Mouse (Mus musculus) hindbrain, embryonic 10.5 days (tissue): ENCODE measurements around the gene Dtd1. TPM values are rescaled to one million over a fixed set of nuclear protein-coding genes. Genes with fewer than 3 reads are reported as not detected.

Source experiments
- DNase-seq: peaks from one replicate; pipeline ENCODE4 v3.0.0-alpha.2; 2017; ENCODE audit warnings: low spot score
- H3K27ac ChIP-seq: fragments of 300-500 bp; sonication (generic); 2 replicates; pipeline ENCODE4 v1.5.1; 2016; ENCODE audit warnings: mild to moderate bottlenecking, moderate library complexity
- H3K27me3 ChIP-seq: fragments of 300-500 bp; sonication (generic); 2 replicates; pipeline ENCODE4 v1.6.1; 2016; ENCODE audit warnings: mild to moderate bottlenecking; ENCODE audit not compliant: poor library complexity, insufficient read depth, severe bottlenecking
- H3K36me3 ChIP-seq: fragments of 300-500 bp; sonication (generic); 2 replicates; pipeline ENCODE4 v1.6.1; 2016; ENCODE audit warnings: mild to moderate bottlenecking, moderate library complexity
- H3K4me1 ChIP-seq: fragments of 300-500 bp; sonication (generic); replicated peaks from 2 replicates; pipeline ENCODE4 v1.6.1; 2016; ENCODE audit warnings: mild to moderate bottlenecking
- H3K4me3 ChIP-seq: fragments of 300-500 bp; sonication (generic); 2 replicates; pipeline ENCODE4 v1.5.1; 2016; ENCODE audit warnings: mild to moderate bottlenecking, moderate library complexity
- H3K9me3 ChIP-seq: fragments of 300-500 bp; sonication (generic); 2 replicates; pipeline ENCODE4 v1.6.1; 2016; ENCODE audit warnings: mild to moderate bottlenecking, moderate library complexity
- WGBS: fragments of 180-500 bp; shearing (Covaris S2); methylation state at CpG from one replicate; pipeline ENCODE4 v1.1.7; 2016; 5-methylcytosine and 5-hydroxymethylcytosine counted together
- polyA plus RNA-seq: library from polyadenylated mRNA; unstranded; fragments of >200 nt; fragmentation: Nextera tagmentation; extraction: Ambion mirVana; gene quantifications from 2 replicates; pipeline ENCODE4 v1.2.1, GENCODE M21; 2016

Gene Dtd1
- polyA plus RNA-seq, 1 experiment from 2014 or later, result 27.1 TPM

- no peaks in the 10 kb centered on the region for H3K27me3 ChIP-seq
- WGBS, result 80% methylated on average over 7 of the region's 7 CpGs
- no peaks in the 10 kb centered on the region for H3K4me1 ChIP-seq
- no peaks in the 10 kb centered on the region for H3K36me3 ChIP-seq
- 0 out of 2 replicates have a peak, but pooled peaks cover 4% of the 10 kb centered on the region for H3K9me3 ChIP-seq
- H3K4me3 ChIP-seq, result no peak overlapping the region
- no peak overlapping the region for H3K27ac ChIP-seq
- no peak for DNase-seq
These were observed 164.6 kb downstream of the Dtd1 start for GRCm38 (mm10) chr2:144764116-144764788.

GRCm38 (mm10) chr2:144765219-144765618 is 165.5 kb downstream of the Dtd1 start:
- Histone ChIP-seq H3K27ac (no peak overlapping the region), H3K9me3 (0 out of 2 replicates have a peak, but pooled peaks cover 4% of the 10 kb centered on the region), H3K4me3 (no peak overlapping the region), H3K4me1 (no peaks in the 10 kb centered on the region), H3K27me3 (no peaks in the 10 kb centered on the region), H3K36me3 (no peaks in the 10 kb centered on the region)
- no peak for DNase-seq
- 95% methylated on average over 5 of the region's 5 CpGs for WGBS

DNA sequence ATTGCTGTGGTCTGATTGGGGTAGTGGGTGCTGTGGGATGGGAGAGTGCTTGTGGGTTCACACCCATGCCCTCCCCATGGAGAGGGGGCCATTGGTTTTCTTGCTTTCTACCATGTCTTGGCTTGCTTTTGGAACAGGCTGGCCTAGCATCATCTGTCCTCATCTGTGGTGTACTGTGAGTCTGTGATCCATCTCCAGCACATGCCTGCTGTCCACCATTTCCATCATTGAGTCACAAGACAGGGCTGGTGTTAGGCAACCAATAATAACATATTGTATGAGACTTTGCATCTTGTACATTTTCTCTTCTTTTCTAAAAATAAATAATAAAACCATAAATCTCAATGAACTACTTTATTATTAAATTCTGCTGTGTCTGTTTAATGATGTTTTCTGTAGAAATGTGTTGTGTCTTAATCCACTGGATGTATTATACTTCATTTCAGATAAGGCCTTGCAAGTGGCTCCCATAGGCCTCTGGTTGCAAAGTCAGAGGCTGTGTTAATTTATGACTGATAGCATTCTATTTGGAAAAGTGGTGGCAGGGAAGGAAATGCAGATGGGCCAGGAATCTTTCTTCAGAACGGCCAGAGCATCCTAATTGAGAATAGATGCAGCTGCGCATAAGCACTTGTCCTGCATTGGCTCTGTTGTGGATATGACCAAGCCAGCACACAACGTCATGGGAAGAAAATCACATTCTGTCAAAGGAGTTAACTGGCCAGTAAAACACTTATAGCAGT is 168.8 kb downstream of the Dtd1 start:
- Histone ChIP-seq H3K4me3 (no peak overlapping the region), H3K36me3 (no peaks in the 10 kb centered on the region), H3K9me3 (0 out of 2 replicates have a peak, but pooled peaks cover 4% of the 10 kb centered on the region), H3K27me3 (no peaks in the 10 kb centered on the region), H3K27ac (no peak overlapping the region), H3K4me1 (no peaks in the 10 kb centered on the region)
- DNase-seq, result no peak
- 89% methylated on average over 3 of the region's 3 CpGs for WGBS

- 88% methylated on average over 2 of the region's 2 CpGs for WGBS
- no peaks in the 10 kb centered on the region for H3K36me3 ChIP-seq
- no peak overlapping the region for H3K27ac ChIP-seq
- no peak for DNase-seq
- 0 out of 2 replicates have a peak, but pooled peaks cover 4% of the 10 kb centered on the region for H3K9me3 ChIP-seq
- no peaks in the 10 kb centered on the region for H3K4me1 ChIP-seq
- H3K27me3 ChIP-seq, result no peaks in the 10 kb centered on the region
- no peak overlapping the region for H3K4me3 ChIP-seq
These were observed 169.4 kb downstream of the Dtd1 start for GRCm38 (mm10) chr2:144769118-144769496.

DNA sequence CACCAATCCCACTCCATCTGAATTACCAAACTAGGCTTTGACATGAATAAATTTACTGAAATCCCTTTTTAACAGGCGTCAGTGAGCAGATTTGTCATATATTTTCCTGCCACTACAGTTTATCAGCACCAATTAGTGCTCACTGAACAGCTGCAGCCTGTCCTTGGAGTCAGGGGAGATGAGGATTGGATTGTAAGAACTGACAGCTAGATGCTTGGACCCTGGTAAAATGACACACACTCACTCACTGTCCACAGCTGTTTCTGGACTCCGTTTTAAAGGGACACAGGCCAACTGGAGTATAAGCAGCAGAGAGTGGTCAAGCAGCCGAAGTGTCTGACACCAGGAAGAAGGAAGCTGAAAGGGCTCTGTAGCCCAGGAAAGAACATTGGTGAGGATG is 169.9 kb downstream of the Dtd1 start:
- Histone ChIP-seq H3K27me3 (no peaks in the 10 kb centered on the region), H3K4me1 (no peaks in the 10 kb centered on the region), H3K36me3 (no peaks in the 10 kb centered on the region), H3K9me3 (0 out of 2 replicates have a peak, but pooled peaks cover 4% of the 10 kb centered on the region), H3K4me3 (no peak overlapping the region), H3K27ac (no peak overlapping the region)
- DNase-seq, result no peak
- WGBS, result 69% methylated on average over 3 of the region's 3 CpGs

DNA sequence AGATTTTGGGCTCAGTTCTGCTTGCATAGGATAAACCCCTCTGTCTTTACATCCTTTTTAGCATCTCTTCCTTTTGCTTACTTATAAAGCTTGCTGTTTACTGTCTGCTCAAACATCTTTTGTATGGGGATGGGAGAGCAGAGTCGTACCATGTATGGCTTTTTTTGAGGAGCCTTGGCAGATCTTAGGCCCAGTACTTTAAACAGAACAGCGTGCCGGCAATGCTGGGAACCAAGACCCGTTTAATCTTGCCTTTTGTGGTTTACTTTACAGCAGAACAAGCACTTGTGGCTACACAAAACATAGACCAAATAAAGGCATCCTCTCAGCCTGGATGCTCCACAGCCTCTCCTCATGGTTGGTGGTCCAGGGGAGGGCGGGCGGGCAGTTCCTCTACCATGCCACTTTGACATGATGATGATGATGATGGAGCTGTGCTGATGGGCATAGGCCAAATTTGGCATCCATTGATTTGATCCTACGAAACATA is 170.8 kb downstream of the Dtd1 start:
- Histone ChIP-seq H3K27ac (no peak overlapping the region), H3K4me1 (no peaks in the 10 kb centered on the region), H3K27me3 (no peaks in the 10 kb centered on the region), H3K9me3 (0 out of 2 replicates have a peak, but pooled peaks cover 4% of the 10 kb centered on the region), H3K36me3 (no peaks in the 10 kb centered on the region), H3K4me3 (no peak overlapping the region)
- WGBS, result 90% methylated on average over 7 of the region's 7 CpGs
- DNase-seq, result no peak

DNA sequence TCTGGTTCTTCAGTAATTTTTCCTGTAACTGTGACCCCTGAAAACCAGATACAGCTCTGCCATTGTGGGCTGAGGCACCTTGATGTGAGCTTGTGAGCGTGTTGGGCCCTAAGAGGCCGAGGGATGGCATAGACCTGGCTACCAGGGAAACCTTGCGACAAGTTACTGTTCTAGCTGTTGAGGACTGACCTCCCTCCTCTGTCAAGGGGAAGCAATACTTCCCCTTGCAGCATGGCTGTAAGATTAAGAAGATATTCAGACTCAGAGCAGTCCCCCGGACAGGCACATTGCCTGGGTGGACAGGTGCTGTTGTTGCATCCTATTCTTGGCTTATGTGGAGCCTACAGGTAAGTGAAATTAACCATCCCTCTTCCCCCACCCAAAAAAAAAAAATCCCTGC is 172.1 kb downstream of the Dtd1 start:
- 93% methylated on average over 4 of the region's 4 CpGs for WGBS
- Histone ChIP-seq H3K27ac (no peak overlapping the region), H3K9me3 (no peaks in the 10 kb centered on the region), H3K4me1 (no peaks in the 10 kb centered on the region), H3K27me3 (no peaks in the 10 kb centered on the region), H3K36me3 (no peaks in the 10 kb centered on the region), H3K4me3 (no peak overlapping the region)
- DNase-seq, result no peak

DNA sequence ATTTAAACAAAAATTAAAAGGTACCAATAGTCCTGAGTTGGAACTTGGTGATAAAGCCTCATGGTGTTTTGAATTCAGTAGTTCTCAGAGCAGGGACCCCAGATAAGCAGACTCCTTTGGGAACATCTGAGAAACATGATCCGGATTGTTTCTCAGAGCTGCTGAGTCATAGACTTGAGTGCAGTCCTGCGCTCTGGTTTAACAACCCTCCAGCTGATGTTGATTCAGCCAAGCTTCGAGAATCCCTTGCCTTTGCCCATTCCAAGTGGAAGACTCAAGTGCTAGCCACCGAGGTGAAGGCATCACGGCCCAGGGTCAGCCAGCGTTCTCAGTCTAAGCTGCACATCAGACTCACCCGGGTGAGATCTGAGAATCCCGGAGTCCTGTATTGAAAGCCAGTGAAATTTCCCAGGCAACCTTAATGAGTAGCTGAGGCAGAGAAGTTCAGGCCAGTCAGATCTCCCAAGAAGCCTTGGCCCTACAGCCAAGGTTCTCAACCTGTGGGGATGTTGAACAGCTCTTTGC is 175.0 kb downstream of the Dtd1 start:
- no peak overlapping the region for H3K4me3 ChIP-seq
- DNase-seq, result no peak
- 84% methylated on average over 8 of the region's 8 CpGs for whole genome bisulfite sequencing
- H3K36me3 ChIP-seq, result no peaks in the 10 kb centered on the region
- H3K27ac ChIP-seq, result no peak overlapping the region
- H3K27me3 ChIP-seq, result no peaks in the 10 kb centered on the region
- H3K4me1 ChIP-seq, result no peaks in the 10 kb centered on the region
- H3K9me3 ChIP-seq, result no peaks in the 10 kb centered on the region

- Histone ChIP-seq H3K4me3 (no peak overlapping the region), H3K9me3 (no peaks in the 10 kb centered on the region)
These were observed 175.9 kb downstream of the Dtd1 start for GRCm38 (mm10) chr2:144775626-144776025.

DNA sequence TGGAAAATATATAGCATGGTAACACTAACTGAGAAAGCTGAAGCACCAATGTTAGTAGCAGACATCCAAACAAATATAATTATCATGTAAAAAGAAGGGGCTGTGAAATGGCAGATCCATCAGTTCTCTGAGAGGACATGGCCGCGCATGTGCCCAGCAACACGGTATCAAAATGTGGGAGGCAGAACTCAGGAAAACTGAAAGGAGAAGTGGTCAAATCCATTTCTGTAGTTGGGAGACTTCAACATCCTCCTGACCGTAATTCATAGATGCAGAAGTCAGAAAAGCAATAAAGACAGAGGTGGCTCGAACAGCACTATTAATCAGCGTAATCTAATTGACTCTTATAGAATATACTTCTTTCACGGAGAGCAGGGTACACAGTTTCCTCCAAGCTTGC is 179.6 kb downstream of the Dtd1 start:
- Histone ChIP-seq H3K27me3 (no peaks in the 10 kb centered on the region), H3K9me3 (no peaks in the 10 kb centered on the region), H3K36me3 (no peaks in the 10 kb centered on the region), H3K4me1 (no peaks in the 10 kb centered on the region), H3K27ac (no peak overlapping the region), H3K4me3 (no peak overlapping the region)
- 95% methylated on average over 7 of the region's 7 CpGs for WGBS
- no peak for DNase-seq

More at GRCm38 (mm10) chr2:144775626-144776025, 175.9 kb downstream of the Dtd1 start:
- no peak overlapping the region for H3K27ac ChIP-seq
- no peaks in the 10 kb centered on the region for H3K27me3 ChIP-seq
- WGBS, result 88% methylated on average over 4 of the region's 4 CpGs
- no peaks in the 10 kb centered on the region for H3K4me1 ChIP-seq
- H3K36me3 ChIP-seq, result no peaks in the 10 kb centered on the region
- no peak for DNase-seq

GRCm38 (mm10) chr2:144780731-144781130 is 181.0 kb downstream of the Dtd1 start:
- H3K27me3 ChIP-seq, result no peaks in the 10 kb centered on the region
- H3K9me3 ChIP-seq, result no peaks in the 10 kb centered on the region
- DNase-seq, result no peak
- H3K36me3 ChIP-seq, result no peaks in the 10 kb centered on the region
- no peak overlapping the region for H3K27ac ChIP-seq
- 75% methylated on average over 5 of the region's 5 CpGs for WGBS
- no peak overlapping the region for H3K4me3 ChIP-seq
- no peaks in the 10 kb centered on the region for H3K4me1 ChIP-seq

- no peak overlapping the region for H3K27ac ChIP-seq
- H3K27me3 ChIP-seq, result no peaks in the 10 kb centered on the region
- WGBS, result 65% methylated on average over 3 of the region's 3 CpGs
- no peaks in the 10 kb centered on the region for H3K36me3 ChIP-seq
- no peak for DNase-seq
- no peak overlapping the region for H3K4me3 ChIP-seq
- H3K4me1 ChIP-seq, result no peaks in the 10 kb centered on the region
- no peaks in the 10 kb centered on the region for H3K9me3 ChIP-seq
These were observed 182.2 kb downstream of the Dtd1 start for GRCm38 (mm10) chr2:144781871-144782270.

GRCm38 (mm10) chr2:144782481-144782880 is 182.8 kb downstream of the Dtd1 start:
- 77% methylated on average over 4 of the region's 4 CpGs for WGBS
- Histone ChIP-seq H3K27ac (no peak overlapping the region), H3K36me3 (no peaks in the 10 kb centered on the region), H3K9me3 (no peaks in the 10 kb centered on the region), H3K4me1 (no peaks in the 10 kb centered on the region), H3K4me3 (no peak overlapping the region), H3K27me3 (no peaks in the 10 kb centered on the region)
- no peak for DNase-seq
